Mouse (Mus musculus): ENCODE data around the gene Mafb. TPM values are rescaled to one million over a fixed set of nuclear protein-coding genes. Genes with fewer than 3 reads are reported as not detected.

The Mafb gene
- total RNA-seq (2021), result 10 to 100 TPM; 19.9 to 21.6 TPM

DNA sequence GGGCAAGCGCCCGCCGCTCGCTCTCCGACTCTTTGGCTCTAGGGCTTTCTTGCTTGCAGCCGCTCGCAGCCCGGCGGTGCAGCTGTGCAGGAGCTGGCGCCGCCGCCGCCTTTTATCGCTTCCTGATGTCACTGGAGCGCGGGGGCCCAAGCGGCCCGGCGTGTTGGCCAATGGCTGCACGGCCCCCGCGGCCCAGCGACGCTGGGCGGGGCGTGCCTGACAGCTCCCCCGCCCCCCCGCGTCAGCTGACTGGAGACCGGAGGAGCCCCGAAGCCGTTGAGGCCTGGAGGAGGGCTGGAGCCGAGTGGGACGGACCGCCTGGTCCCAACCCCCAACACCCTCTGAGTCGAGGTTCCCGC, at the start of gene Mafb:
Gene Mafb (minus strand): TSS at position 86 of the 359 bp plus-strand sequence.
- intact Hi-C loops (cut with DNase I), result loop anchor here (5.0 to 10.0 kb wide), 3 partner anchors 305 to 1455 kb away; no protein-coding TSS in a partner anchor
- DNase-seq (ENCODE audit: extremely low spot score in 1 of 2, low spot score in 2 of 2), result peak; percentile 84 to 96

DNA sequence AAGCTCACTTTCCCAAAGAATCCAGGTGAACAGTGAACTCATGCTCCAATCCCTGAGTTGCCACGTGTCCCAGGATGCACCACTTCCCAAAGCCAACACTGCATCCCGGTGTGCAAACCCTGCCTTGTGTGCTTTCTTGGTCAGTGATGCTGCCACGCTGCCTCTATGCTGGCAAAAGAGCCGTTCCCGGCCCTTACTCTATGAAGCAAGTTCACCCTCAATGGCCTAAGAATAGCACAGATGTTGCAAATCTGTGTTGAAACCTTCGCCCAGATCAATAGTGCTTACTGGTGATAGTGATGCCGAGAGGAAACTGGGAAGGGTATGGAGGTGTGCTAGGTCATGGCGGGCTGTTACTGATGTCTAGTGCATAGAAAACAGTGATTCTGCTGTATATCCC, 48.3 kb upstream of the Mafb start:
- no peak for DNase-seq (ENCODE audit: extremely low spot score in 1 of 2, low spot score in 2 of 2)
- intact Hi-C loops (cut with DNase I), result no loop called here

DNA sequence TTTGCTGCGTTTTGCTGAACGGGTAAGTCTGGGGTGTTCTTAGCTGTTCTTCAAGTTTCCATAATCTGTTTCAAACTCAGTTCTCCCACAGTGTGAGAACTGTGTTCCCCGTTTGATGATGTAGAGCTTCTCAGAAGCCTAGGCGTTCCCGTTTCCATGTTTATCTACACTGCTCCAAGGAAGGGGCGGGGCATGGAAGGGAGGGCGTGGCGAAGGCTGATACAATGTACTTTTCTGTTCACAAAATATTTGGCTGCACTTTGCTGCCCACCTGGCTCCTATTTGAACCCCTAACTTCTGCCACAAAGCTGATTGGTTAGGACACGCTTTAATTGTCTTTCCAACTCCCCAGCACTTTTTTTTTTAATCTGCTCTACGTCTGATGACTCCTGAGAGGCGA, 47.9 kb upstream of the Mafb start:
- DNase-seq (ENCODE audit: extremely low spot score in 1 of 2, low spot score in 2 of 2), result no peak
- intact Hi-C loops (cut with DNase I), result loop anchor here (5.0 kb wide), 1 partner anchor 163 kb away; no protein-coding TSS in a partner anchor

DNA sequence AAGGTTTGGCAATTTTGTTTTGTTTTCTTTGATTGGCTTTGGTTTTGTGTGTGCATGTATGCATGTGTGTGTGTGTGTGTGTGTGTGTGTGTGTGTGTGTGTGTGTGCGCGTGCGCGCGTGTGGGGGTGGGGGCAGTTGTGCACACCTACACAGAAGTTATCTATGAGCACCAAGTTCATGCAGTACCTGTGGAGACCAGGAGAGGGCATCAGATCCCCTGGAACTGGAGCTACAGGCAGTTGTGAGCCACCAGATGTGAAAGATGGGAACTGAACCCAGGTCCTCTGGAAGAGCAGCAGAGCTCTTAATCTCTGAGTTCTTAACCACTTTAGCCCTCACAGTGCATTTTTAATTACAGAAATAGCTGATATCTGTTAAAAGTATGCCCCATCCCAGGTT, 47.1 kb upstream of the Mafb start:
- intact Hi-C loops (cut with DNase I), result loop anchor here (5.0 kb wide), 1 partner anchor 163 kb away; no protein-coding TSS in a partner anchor
- DNase-seq (ENCODE audit: extremely low spot score in 1 of 2, low spot score in 2 of 2), result no peak

DNA sequence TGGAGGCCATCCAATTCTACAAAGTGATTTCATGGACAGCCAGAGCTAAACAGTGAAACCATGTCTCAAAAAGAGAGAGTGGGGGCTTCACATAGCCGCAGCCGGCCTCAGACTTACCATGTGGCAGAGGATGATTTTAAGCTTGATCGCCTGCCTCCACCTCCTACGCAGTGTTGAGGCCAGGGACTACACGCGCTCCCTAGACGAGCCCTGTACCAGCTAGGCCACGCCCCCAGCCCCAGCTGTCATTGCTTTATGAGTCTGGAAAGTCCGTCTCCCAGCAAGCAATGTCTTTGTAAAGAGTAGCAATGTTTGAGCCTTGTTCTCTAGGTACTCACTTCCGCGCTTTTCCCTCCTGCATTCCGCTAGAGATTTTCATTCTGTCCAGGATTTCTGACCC, 46.2 kb upstream of the Mafb start:
- intact Hi-C loops (cut with DNase I), result loop anchor here (5.0 kb wide), 1 partner anchor 164 kb away; no protein-coding TSS in a partner anchor
- no peak for DNase-seq (ENCODE audit: extremely low spot score in 1 of 2, low spot score in 2 of 2)

DNA sequence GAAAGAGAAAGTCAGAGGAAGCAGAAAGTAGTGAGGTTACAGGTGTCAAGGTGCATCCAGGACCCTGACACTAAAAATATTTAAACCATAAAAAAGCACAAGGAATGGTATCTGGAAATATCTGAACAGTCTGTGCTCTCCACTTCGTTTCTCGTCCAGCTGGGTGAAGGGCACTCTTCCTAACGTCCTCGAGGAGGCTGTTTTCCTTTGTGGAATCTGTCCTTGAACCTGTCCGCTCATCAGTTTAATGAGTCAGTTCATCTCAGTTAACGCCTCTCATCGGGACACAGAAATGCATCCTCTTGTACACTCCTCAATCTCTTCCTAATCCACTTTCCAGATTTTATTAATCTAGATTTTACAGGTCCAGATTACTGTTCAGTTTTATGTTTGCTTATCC, 44.6 kb upstream of the Mafb start:
- intact Hi-C loops (cut with DNase I), result loop anchor here (5.0 kb wide), 1 partner anchor 166 kb away; no protein-coding TSS in a partner anchor

DNA sequence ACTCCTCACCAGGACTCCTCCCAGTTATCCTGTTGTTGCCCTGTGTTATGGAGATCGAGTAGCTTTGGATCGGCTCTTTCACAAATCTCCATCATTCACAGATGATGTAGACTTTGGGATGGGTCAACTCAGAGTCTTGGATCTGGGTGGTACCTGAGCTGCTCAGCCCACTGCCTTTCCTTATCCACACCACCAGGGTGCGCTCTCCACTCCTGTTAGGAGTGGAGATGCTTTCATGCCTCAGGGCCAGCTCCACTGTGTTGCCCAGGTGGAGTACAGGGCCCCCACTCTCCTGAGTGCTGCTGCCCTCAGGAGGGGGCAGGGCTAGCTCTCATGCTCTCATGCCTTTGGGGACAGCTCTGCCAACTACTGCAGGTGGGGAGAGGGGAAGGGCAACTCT, 40.9 kb upstream of the Mafb start:
- no peak for DNase-seq (ENCODE audit: extremely low spot score in 1 of 2, low spot score in 2 of 2)
- intact Hi-C loops (cut with DNase I), result no loop called here

More for the DNA sequence above, 44.6 kb upstream of the Mafb start:
- no peak for DNase-seq (ENCODE audit: extremely low spot score in 1 of 2, low spot score in 2 of 2)

DNA sequence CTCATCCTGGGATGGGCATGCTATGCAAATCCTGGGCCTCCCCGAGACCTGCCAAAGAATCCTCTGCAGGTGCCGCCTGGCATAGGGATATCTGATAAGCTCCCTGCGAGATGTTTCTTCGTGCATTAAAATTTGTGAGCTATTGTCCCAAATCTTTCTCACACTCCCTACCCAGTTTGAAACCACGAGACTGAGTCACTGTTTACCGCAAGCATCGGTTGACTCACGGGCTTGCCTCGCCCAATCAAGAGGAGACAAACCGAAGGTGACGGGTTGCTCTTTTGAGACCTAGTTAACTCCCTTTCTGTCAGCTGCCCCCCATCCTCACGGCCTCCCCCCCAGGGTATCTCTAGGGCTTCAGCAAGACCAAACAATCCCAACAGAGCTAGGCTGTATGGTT, 30.9 kb upstream of the Mafb start:
- DNase-seq (ENCODE audit: extremely low spot score in 1 of 2, low spot score in 2 of 2), result no peak
- intact Hi-C loops (cut with DNase I), result no loop called here

DNA sequence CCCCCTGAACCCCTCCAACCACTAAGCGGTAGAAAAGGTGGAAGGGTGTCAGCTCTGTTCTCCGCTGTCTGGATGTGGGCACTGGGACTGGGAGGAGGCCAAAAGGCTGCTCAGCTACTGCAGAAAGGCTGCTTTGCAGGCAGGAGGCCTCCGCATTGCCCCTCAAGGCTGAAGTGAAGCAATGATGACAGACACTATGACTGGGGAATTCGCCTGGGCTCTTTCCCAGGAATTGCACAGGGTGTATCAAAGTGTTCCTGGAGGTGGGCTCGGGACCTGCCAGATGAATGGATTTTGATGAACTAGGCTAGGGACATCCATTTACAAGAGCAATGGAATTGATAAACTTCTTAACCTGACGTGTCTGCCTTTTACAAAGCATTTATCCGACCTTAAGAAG, 27.9 kb upstream of the Mafb start:
- intact Hi-C loops (cut with DNase I), result no loop called here
- DNase-seq (ENCODE audit: extremely low spot score in 1 of 2, low spot score in 2 of 2), result no peak

DNA sequence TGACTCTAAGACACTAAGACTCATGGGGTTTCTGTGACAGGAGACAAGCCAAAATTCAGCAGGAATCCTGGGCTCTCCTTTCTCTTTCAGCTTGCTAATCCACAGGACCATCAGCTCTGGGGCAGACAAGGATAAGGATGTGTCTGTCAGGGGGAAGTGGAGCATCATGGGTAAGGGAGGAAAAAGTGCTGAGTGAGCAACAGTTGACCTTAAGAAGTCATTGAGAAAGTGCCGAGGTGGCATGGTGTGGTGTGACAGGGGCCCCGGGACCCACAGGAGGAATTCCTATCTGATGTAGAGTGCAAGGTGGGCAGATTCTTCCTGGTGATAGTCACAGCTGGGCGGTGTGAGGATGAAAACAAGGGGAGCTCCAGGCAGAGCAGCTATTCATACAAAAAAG, 25.8 kb upstream of the Mafb start:
- no peak for DNase-seq (ENCODE audit: extremely low spot score in 1 of 2, low spot score in 2 of 2)
- intact Hi-C loops (cut with DNase I), result no loop called here

DNA sequence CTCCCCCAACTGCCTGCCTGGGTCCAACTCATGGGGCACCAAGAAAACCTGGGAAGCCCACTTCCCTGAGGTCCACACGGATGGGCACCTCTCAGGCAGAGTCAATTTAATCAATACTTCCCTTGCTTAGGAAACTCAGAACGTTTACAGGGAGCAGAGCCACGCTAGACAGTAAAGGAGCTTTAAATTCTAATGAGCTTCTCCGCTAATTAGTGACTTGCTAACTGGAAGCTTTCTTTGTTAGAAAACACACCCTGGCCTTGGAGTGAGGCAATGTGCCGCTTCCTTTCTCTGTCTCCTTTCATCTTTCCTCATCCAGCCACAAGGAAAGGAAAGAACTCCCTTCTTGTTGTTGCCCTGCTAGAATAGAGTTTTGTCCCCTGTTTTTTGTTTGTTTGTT, 21.7 kb upstream of the Mafb start:
- intact Hi-C loops (cut with DNase I), result no loop called here
- no peak for DNase-seq (ENCODE audit: extremely low spot score in 1 of 2, low spot score in 2 of 2)

DNA sequence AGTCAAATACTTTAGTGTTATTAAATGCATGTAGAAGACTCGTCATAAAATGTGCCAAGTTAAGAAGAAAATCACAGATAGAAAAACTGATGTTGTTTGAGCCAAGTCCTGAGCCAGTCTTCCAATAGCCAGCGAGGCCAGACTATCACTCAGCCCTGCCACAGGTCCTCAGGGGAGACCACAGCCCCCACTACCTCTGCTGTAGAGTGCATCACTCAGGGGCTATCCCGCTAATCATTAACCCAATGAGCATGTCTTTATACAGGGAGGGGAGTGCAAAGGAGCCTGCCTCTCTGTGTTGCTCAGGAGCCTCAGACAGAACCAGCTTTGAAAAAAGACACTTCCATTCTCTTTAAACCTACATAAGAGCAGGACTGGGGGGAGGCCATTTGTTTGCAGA, 16.6 kb upstream of the Mafb start:
- no peak for DNase-seq (ENCODE audit: extremely low spot score in 1 of 2, low spot score in 2 of 2)
- intact Hi-C loops (cut with DNase I), result no loop called here

DNA sequence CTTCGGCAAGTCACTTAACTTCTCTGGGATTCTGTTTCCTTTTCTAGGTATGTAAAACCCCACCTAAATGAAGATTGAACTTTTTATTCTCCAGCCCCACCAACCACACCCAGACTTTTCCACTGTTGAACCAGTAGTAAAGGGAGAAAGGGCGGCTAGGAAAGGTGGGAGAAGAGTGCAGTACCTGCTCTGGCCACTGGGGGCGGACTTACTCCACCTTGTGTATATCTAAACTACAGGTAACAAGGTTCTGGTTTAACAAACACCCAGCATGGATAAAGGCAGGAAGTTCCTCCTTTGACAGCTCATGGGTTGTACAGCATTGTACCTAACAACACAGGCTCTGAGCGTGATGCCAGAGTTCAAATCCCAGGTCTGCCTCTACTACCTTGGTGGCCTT, 11.4 kb upstream of the Mafb start:
- no peak for DNase-seq (ENCODE audit: extremely low spot score in 1 of 2, low spot score in 2 of 2)
- intact Hi-C loops (cut with DNase I), result no loop called here

DNA sequence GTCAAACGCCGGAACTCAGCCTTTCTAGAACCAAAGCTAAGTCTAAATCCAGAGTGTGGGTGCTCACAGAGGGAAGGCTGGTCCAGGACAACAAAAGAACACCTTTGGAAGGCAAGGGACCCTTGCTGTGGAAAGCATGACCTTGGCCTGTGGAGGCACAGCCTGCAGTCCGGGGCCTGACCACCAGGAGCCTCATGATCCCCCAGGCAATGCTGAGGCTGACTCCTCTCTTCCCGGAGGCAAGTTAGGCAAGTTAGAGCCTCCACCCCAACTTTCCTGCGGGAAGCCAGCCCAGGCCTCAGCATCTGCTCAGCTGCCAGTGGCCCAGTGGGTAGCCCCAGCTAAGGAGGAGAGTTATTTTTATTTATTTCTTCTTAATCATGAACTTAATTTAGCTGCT, 9.4 kb upstream of the Mafb start:
- DNase-seq (ENCODE audit: extremely low spot score in 1 of 2, low spot score in 2 of 2), result no peak
- intact Hi-C loops (cut with DNase I), result no loop called here

DNA sequence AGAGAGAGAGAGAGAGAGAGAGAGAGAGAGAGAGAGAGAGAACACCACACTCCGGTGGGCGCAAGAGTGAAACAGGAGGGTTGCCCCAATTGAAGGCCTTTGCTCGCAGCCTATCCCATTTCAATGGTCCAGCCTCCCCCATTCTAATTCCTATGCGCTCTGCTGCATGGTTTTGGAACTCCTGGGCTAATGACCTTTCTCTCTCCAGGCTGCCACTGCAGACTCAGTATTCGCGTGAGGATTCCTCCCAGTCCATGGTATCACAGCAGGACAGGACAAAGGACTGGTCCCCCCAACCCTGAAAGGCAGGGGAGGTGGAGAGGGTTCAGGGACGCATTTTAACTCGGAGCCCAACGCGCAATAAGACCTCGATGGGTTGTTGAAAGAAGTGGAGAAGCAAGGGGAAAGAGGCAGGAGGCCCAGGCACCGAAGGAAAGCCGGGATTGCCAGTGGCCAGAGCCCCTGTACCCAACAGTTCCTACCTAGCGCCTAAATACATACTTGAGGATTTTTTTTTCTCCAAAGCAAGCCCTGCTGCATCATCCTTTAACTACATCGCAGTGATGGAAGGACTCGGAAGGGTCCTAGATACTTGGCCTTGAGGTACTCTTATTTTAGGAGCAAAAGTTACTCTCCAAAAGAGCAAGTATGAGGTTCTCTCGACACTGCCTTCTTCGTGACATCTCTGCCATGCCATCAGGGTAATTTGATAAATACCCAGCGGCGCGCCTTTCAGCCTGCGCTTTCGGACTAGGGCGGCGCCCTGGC, 3.0 kb upstream of the Mafb start:
- intact Hi-C loops (cut with DNase I), result loop anchor here (5.0 to 10.0 kb wide), 4 partner anchors 207 to 1458 kb away; no protein-coding TSS in a partner anchor
- DNase-seq (ENCODE audit: extremely low spot score in 1 of 2, low spot score in 2 of 2), result no peak

DNA sequence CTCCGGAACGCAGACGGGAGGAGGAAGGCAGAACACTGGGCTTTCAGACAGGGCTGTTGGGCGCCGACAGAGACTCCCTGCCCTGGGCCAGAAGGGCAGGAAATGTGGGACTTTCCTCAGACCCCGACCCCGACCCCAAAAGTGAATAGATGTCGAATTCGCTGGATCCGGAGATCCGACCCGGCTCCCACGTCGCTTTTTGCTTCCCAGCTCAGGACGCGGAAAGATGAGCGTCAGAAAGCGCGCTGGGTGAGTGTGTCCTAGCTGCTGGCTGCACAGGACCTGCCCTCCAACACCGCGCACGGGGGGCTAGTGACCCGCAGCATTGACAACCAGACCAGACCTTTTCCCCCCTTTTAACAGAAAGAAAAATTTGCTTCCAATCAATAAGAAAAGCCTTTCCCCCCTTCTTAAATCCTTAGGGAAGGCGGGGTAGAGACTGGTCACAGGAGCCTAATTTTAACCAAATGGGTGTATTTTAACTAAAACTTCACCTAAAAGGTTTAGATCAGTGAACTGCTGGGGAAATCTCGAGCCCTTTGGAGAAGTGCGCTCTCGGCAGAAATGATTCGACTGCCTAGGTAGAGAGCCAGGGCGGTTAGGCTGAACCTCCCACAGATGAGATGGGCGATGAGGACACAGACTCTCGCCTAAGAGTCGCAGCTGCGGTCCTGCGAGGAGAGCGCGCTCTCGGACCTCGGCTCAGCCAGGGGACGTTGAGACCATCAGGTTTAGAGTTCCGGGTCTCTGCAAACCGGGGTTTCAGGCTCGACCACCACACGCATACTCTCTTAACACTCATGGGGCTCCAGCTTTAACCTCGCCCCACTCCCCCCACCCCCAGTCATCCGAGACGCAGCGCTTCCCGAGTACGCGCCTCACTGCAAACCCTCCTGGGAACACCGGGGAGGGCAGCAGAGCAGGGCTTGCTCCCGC, 1.8 kb upstream of the Mafb start:
- no peak for DNase-seq (ENCODE audit: extremely low spot score in 1 of 2, low spot score in 2 of 2)
- intact Hi-C loops (cut with DNase I), result loop anchor here (5.0 to 10.0 kb wide), 3 partner anchors 306 to 1456 kb away; no protein-coding TSS in a partner anchor

DNA sequence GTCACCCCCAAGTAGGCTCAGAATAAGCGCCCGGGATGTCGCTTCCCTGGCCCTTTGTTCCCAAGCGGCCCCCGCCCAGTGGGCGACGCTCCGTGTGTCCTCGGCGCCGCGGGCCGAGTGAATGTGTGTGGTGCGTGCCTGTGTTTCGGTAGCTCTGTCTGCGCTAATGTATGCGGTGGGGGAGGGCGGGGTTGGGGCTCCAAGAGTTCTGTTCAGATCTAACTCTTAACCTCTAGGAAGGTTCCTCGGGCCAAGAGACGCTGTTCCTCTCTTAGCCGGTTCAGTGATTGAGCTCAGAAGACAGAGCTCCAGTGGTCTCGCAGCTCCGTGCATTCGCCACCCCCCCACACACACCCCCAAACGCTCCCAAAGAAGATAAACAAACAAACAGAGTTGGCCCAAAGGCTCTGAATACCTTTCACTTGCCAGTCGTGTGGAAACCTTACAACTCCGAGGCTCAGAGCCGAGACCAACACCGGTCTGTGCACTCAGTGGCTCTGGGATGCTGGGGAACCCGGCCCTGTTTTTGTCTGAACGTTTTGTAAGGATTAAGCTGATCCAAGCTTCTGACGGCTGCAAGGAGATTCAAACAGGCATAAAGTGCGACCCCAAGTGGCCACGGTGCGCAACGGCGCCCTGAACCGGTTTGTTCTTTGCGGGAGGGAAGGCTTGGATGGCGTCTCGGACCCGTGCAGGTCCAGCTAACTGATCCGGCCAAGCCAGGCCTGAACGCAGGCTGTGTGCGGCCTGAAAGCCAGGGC, 763 bp upstream of the Mafb start:
- intact Hi-C loops (cut with DNase I), result loop anchor here (5.0 to 10.0 kb wide), 3 partner anchors 305 to 1455 kb away; no protein-coding TSS in a partner anchor
- peak; percentile 90 to 93 for DNase-seq (ENCODE audit: extremely low spot score in 1 of 2, low spot score in 2 of 2)

DNA sequence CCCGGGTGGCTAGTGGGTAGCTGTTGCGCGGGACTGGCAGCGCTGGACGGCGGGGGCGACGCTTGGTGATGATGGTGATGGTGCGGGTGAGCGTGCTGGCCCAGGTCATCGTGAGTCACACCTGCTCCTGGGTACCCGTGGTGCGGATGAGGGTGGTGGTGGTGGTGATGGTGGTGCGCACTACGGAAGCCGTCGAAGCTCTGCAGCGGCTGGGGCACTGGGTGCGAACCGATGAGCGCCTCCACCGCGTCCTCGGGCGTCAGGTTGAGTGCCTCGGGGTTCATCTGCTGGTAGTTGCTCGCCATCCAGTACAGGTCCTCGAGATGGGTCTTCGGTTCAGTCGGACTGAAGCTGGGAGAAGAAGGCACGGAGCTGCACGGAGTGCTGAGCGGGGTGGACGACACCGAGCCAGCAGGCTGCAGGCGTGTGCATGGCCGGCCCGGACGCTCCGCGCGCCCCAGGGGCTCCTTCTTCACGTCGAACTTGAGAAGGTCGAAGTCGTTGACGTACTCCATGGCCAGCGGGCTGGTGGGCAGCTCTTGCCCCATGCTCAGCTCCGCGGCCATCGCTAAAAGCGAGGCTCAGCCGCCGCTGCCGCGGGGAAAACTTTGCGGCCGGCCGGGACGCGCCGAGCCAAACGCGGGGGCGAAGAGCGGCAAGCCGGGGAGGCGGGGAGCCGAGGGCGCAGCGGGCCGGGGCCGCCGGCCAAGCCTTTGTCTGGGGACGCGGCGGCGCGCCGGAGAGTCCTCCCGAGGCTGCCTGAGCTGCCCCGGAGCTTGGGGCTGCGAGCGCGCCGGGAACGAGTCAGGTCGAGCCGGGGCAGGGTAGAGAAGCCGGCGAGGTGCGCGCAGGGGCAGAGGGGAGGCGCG, 520 bp downstream of the Mafb start:
- intact Hi-C loops (cut with DNase I), result loop anchor here (5.0 to 10.0 kb wide), 3 partner anchors 304 to 1454 kb away; no protein-coding TSS in a partner anchor
- peak in 1 of 2 experiments; percentile 33 for DNase-seq (ENCODE audit: extremely low spot score in 1 of 2, low spot score in 2 of 2)

Data from left cerebral cortex, postnatal 10 days (tissue).